Mouse (Mus musculus) midbrain, embryonic 15.5 days (tissue): ENCODE results near the gene Tor1a. TPM values are rescaled to one million over a fixed set of nuclear protein-coding genes. Genes with fewer than 3 reads are reported as not detected.

Source experiments
- polyA plus RNA-seq: library from polyadenylated mRNA; unstranded; fragments of >200 nt; fragmentation: Nextera tagmentation; extraction: Ambion mirVana; gene quantifications from 2 replicates; pipeline ENCODE4 v1.2.1, GENCODE M21; 2015

The Tor1a gene
- polyA plus RNA-seq, 1 experiment from 2014 or later, result 90.6 TPM

Other genes with a start within 250 kb of the Tor1a start
- 1.2 and 1.7 TPM in 2 replicates for gene 1700001O22Rik, start 164.3 kb downstream of the Tor1a start, polyA plus RNA-seq
- gene Ntmt1, start 160.1 kb downstream of the Tor1a start, polyA plus RNA-seq, result 122 and 123 TPM in 2 replicates
- 44.9 and 47.5 TPM in 2 replicates for gene Asb6, start 137.6 kb downstream of the Tor1a start, polyA plus RNA-seq
- gene Prrx2, start 133.0 kb downstream of the Tor1a start, polyA plus RNA-seq, result 3.7 and 4.0 TPM in 2 replicates
- 5.1 and 6.3 TPM in 2 replicates for gene Ptges, start 38.1 kb downstream of the Tor1a start, polyA plus RNA-seq
- gene Tor1b, start 15.0 kb downstream of the Tor1a start, polyA plus RNA-seq, result 19.9 and 20.8 TPM in 2 replicates
- gene BC005624, start 14.3 kb upstream of the Tor1a start, polyA plus RNA-seq, result 96.4 and 100 TPM in 2 replicates
- 50.2 and 55.5 TPM in 2 replicates for gene Usp20, start 14.3 kb upstream of the Tor1a start, polyA plus RNA-seq
- gene Fnbp1, start 174.1 kb upstream of the Tor1a start, polyA plus RNA-seq, result 29.6 and 29.7 TPM in 2 replicates
- gene Gpr107, start 184.4 kb upstream of the Tor1a start, polyA plus RNA-seq, result 39.6 and 41.0 TPM in 2 replicates